Mouse (Mus musculus) stomach, postnatal 0 days (tissue): ENCODE measurements around the gene 4930453N24Rik.

Experiments
- CTCF ChIP-seq: IDR thresholded peaks from 2 replicates; pipeline ENCODE4 v1.5.1; 2016; ENCODE audit warnings: antibody characterized with exemption, low read depth, mild to moderate bottlenecking, moderate library complexity
- EP300 ChIP-seq: optimal IDR thresholded peaks from 2 replicates; pipeline ENCODE3; 2016; ENCODE audit warnings: antibody characterized with exemption

DNA sequence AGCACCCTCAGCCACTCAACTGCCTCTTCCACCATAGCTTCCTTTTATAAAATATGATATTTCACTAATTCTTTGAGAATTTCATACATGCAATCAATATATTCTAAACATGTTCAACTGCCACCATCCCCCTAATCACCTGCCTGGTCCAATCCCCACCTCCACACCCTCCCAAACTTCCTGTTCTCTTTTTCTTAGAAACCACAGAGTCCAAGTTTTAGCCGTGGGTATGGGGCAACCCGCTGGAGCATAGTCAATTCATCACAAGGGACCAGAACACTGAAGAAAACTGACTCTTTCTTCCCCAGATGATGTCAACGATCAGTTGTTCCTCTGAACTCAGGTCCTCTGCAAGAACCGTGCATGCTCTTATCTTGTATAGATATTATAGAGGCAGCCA is 25.9 kb downstream of the 4930453N24Rik start:
- TF ChIP-seq EP300 (no peak), CTCF (no peak)
